Mouse (Mus musculus) heart, postnatal 0 days (tissue): ENCODE measurements around the gene Dusp7. TPM values are rescaled to one million over a fixed set of nuclear protein-coding genes. Genes with fewer than 3 reads are reported as not detected.

ENCODE experiments used
- ATAC-seq: fragments of 200-750 bp; cut with Nextera tagmentation; 2 replicates; pipeline ENCODE4 v1.8.0; 2017; ENCODE audit warnings: low read depth, moderate number of reproducible peaks, moderate library complexity; ENCODE audit not compliant: insufficient read depth
- DNase-seq: peaks from one replicate; pipeline ENCODE4 v3.0.0-alpha.2; 2016; ENCODE audit warnings: low spot score
- H3K27ac ChIP-seq: fragments of 300-500 bp; sonication (generic); 2 replicates; pipeline ENCODE4 v1.5.1; 2014; ENCODE audit warnings: low read depth, mild to moderate bottlenecking
- H3K27me3 ChIP-seq: fragments of 300-500 bp; sonication (generic); 2 replicates; pipeline ENCODE4 v1.6.1; 2014; ENCODE audit warnings: low read length, mixed read lengths; ENCODE audit not compliant: control insufficient read depth, insufficient read depth
- H3K36me3 ChIP-seq: fragments of 300-500 bp; sonication (generic); replicated peaks from 2 replicates; pipeline ENCODE4 v1.6.1; 2014; ENCODE audit warnings: low read length, mixed read lengths; ENCODE audit not compliant: control insufficient read depth, insufficient read depth
- H3K4me1 ChIP-seq: fragments of 300-500 bp; sonication (generic); 2 replicates; pipeline ENCODE4 v1.6.1; 2014; ENCODE audit warnings: antibody characterized with exemption; ENCODE audit not compliant: control insufficient read depth, insufficient read depth
- H3K4me2 ChIP-seq: fragments of 300-500 bp; sonication (generic); 2 replicates; pipeline ENCODE4 v1.6.1; 2014; ENCODE audit warnings: low read depth, mild to moderate bottlenecking, low read length, moderate library complexity
- H3K4me3 ChIP-seq: fragments of 300-500 bp; sonication (generic); 2 replicates; pipeline ENCODE4 v1.5.1; 2014; ENCODE audit warnings: low read depth, low read length
- H3K9ac ChIP-seq: fragments of 300-500 bp; sonication (generic); replicated peaks from 2 replicates; pipeline ENCODE4 v1.6.1; 2014; ENCODE audit warnings: low read depth, low read length, mixed read lengths
- H3K9me3 ChIP-seq: fragments of 300-500 bp; sonication (generic); replicated peaks from 2 replicates; pipeline ENCODE4 v1.6.1; 2016; ENCODE audit warnings: low read length; ENCODE audit not compliant: control insufficient read depth
- CTCF ChIP-seq: IDR thresholded peaks from 2 replicates; pipeline ENCODE4 v1.5.1; 2016; ENCODE audit warnings: antibody characterized with exemption, control low read depth, low read depth
- EP300 ChIP-seq: IDR thresholded peaks from 2 replicates; pipeline ENCODE4 v1.6.1; 2016; ENCODE audit warnings: antibody characterized with exemption, low read depth
- WGBS: fragments of 180-500 bp; shearing (Covaris S2); extraction: QIAGEN DNeasy Blood & Tissue Kit; methylation state at CpG from one replicate; pipeline ENCODE4 v1.1.7; 2014; 5-methylcytosine and 5-hydroxymethylcytosine counted together
- polyA plus RNA-seq: library from polyadenylated mRNA; unstranded; fragments of >200 nt; fragmentation: Nextera tagmentation; extraction: Ambion mirVana; gene quantifications from 2 replicates; pipeline ENCODE4 v1.2.1, GENCODE M21; 2015
- total RNA-seq: library from RNA; depleted of rRNA; stranded (reverse); fragments of >200 nt; gene quantifications from 2 replicates; pipeline ENCODE4 v1.2.3, GENCODE M21; 2014; ENCODE audit warnings: low replicate concordance

Gene Dusp7
- total and polyA plus RNA-seq, 2 experiments from 2014 or later = 10.3 to 47.7 TPM

DNA sequence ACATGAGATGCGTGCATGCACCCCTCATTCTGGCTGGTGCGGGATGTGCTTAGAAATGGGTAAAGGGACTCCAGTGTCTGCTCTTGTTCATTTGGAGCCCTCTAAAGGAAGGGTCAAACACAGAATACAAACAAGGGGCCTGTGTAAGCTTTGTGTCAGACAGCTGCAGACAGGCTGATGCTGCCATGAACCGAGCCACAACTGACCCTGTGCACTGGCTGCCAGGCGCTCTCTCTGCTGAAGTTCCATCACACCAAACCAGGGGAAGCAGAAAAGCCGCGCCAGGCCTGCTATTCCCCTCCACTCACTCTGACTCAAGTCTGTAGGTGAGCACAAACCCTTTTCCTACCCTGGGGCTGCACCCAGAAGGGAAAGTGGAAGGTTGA lies 29.3 kb upstream of the Dusp7 start:
- H3K4me3 ChIP-seq = no peak overlapping the region
- DNase-seq (no peak), ATAC-seq (no peak)
- no peaks in the 10 kb centered on the region for H3K27me3 ChIP-seq
- no peaks in the 10 kb centered on the region for H3K36me3 ChIP-seq
- no peak overlapping the region for H3K9ac ChIP-seq
- no peak overlapping the region for H3K4me2 ChIP-seq
- H3K9me3 ChIP-seq = no peaks in the 10 kb centered on the region
- no peak for TF ChIP-seq CTCF
- no peak for TF ChIP-seq EP300
- no peak overlapping the region for H3K27ac ChIP-seq
- peaks cover 11% of the 10 kb centered on the region for H3K4me1 ChIP-seq
- WGBS = 79% methylated on average over 6 of the region's 6 CpGs

DNA sequence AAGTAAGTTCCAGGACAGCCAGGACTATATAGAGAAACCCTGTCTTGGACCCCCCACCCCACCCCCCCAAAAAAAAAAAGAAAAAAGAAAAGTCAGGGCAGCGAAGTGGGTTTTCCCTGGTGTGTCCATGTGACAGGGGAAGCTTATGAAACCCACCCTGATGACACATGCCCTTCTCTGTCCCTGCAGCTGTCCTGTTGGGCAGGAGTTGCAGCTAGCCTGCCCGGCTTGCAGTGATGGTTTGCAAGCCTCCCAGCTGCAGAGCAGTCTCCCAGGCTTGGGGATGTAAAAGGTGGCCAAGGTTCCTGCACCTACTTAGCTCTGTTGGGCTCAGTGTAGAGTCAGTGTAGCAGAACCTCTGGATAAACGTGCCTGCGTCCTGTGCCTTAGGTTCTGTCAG lies 28.7 kb upstream of the Dusp7 start:
- TF ChIP-seq CTCF (no peak), EP300 (no peak)
- WGBS = 91% methylated on average over 4 of the region's 4 CpGs
- ATAC-seq = no peak
- H3K4me1 ChIP-seq = peaks cover 17% of the 10 kb centered on the region
- H3K4me3 ChIP-seq = no peak overlapping the region
- H3K27me3 ChIP-seq = no peaks in the 10 kb centered on the region
- no peak overlapping the region for H3K27ac ChIP-seq
- H3K36me3 ChIP-seq = no peaks in the 10 kb centered on the region
- DNase-seq = no peak
- H3K9me3 ChIP-seq = no peaks in the 10 kb centered on the region
- H3K4me2 ChIP-seq = no peak overlapping the region
- H3K9ac ChIP-seq = no peak overlapping the region

- Histone ChIP-seq H3K27ac (0 out of 2 replicates have a peak overlapping the region, but pooled peaks have one; percentile 18), H3K9me3 (no peaks in the 10 kb centered on the region), H3K27me3 (no peaks in the 10 kb centered on the region), H3K4me2 (no peak overlapping the region), H3K4me1 (peaks cover 27% of the 10 kb centered on the region), H3K9ac (no peak overlapping the region), H3K36me3 (no peaks in the 10 kb centered on the region), H3K4me3 (no peak overlapping the region)
- no peak for TF ChIP-seq CTCF
- DNase-seq (no peak), ATAC-seq (no peak)
- WGBS = 50% methylated on average over 13 of the region's 13 CpGs
Observed at GRCm38 (mm10) chr9:106340501-106341312, 27.7 kb upstream of the Dusp7 start.

GRCm38 (mm10) chr9:106341313-106341686 lies 27.1 kb upstream of the Dusp7 start:
- Histone ChIP-seq H3K36me3 (no peaks in the 10 kb centered on the region), H3K9ac (no peak overlapping the region), H3K9me3 (no peaks in the 10 kb centered on the region), H3K27me3 (no peaks in the 10 kb centered on the region), H3K27ac (no peak overlapping the region), H3K4me2 (no peak overlapping the region), H3K4me3 (no peak overlapping the region), H3K4me1 (peaks cover 27% of the 10 kb centered on the region)
- no peak for ATAC-seq
- no peak for DNase-seq
- TF ChIP-seq CTCF (no peak), EP300 (no peak)
- 72% methylated on average over 3 of the region's 3 CpGs for WGBS

GRCm38 (mm10) chr9:106342573-106342972 lies 25.9 kb upstream of the Dusp7 start:
- Histone ChIP-seq H3K9me3 (no peaks in the 10 kb centered on the region), H3K4me3 (no peak overlapping the region), H3K4me1 (peaks cover 27% of the 10 kb centered on the region), H3K27me3 (no peaks in the 10 kb centered on the region), H3K4me2 (no peak overlapping the region), H3K27ac (no peak overlapping the region), H3K36me3 (no peaks in the 10 kb centered on the region), H3K9ac (no peak overlapping the region)
- no peak for ATAC-seq
- DNase-seq = no peak
- TF ChIP-seq EP300 (no peak), CTCF (no peak)
- 90% methylated on average over 9 of the region's 9 CpGs for WGBS

DNA sequence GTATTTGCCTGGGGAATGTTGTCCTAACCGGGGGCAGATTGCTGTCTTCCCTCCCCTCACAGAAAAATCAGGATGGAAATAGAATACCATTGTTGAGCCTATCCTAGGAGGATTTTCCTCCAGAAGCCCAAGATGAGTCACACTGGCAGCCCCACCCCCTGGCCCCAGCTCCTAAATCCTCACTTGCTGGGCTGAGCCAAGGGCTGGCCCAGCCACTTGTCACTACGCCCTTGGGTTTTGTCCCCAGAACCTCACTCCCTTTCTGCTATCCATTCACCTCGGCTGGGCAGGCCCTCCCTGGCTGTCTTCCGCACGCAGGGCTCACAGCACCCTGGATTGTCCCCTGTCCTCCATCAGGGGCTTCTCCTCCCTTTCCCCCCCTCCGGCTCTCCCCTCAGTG lies 23.3 kb upstream of the Dusp7 start:
- TF ChIP-seq EP300 = no peak
- no peak for TF ChIP-seq CTCF
- no peaks in the 10 kb centered on the region; the same call in 1 of the 2 replicates for H3K36me3 ChIP-seq
- 0 out of 2 replicates have a peak overlapping the region, but pooled peaks have one; percentile 20 for H3K9ac ChIP-seq
- peak overlapping the region; percentile 78 for H3K27ac ChIP-seq
- ATAC-seq = peak; percentile 88
- H3K9me3 ChIP-seq = no peaks in the 10 kb centered on the region
- DNase-seq = peak; percentile 87
- no peak overlapping the region for H3K4me3 ChIP-seq
- H3K4me2 ChIP-seq = 0 out of 2 replicates have a peak overlapping the region, but pooled peaks have one; percentile 1
- 24% methylated on average over 6 of the region's 6 CpGs for WGBS
- H3K27me3 ChIP-seq = no peaks in the 10 kb centered on the region
- H3K4me1 ChIP-seq = peaks cover 16% of the 10 kb centered on the region
